Mouse (Mus musculus) forebrain, embryonic 10.5 days (tissue): ENCODE measurements around the gene Dusp23. TPM values are rescaled to one million over a fixed set of nuclear protein-coding genes. Genes with fewer than 3 reads are reported as not detected.

Source experiments
- DNase-seq: peaks from one replicate; pipeline ENCODE4 v3.0.0-alpha.2; 2017; ENCODE audit warnings: low spot score; ENCODE audit errors: extremely low spot score
- H3K27ac ChIP-seq: fragments of 300-500 bp; sonication (generic); 2 replicates; pipeline ENCODE4 v1.5.1; 2016; ENCODE audit warnings: mild to moderate bottlenecking
- H3K27me3 ChIP-seq: fragments of 300-500 bp; sonication (generic); 2 replicates; pipeline ENCODE4 v1.6.1; 2016; ENCODE audit warnings: mild to moderate bottlenecking; ENCODE audit not compliant: poor library complexity, severe bottlenecking
- H3K36me3 ChIP-seq: fragments of 300-500 bp; sonication (generic); replicated peaks from 2 replicates; pipeline ENCODE4 v1.6.1; 2016; ENCODE audit warnings: mild to moderate bottlenecking, moderate library complexity
- H3K4me1 ChIP-seq: fragments of 300-500 bp; sonication (generic); 2 replicates; pipeline ENCODE4 v1.6.1; 2016
- H3K4me3 ChIP-seq: fragments of 300-500 bp; sonication (generic); 2 replicates; pipeline ENCODE4 v1.5.1; 2016; ENCODE audit warnings: mild to moderate bottlenecking, moderate library complexity
- H3K9me3 ChIP-seq: fragments of 300-500 bp; sonication (generic); 2 replicates; pipeline ENCODE4 v1.6.1; 2016; ENCODE audit warnings: mild to moderate bottlenecking, moderate library complexity
- WGBS: fragments of 180-500 bp; shearing (Covaris S2); methylation state at CpG from one replicate; pipeline ENCODE4 v1.1.7; 2016; 5-methylcytosine and 5-hydroxymethylcytosine counted together
- polyA plus RNA-seq: library from polyadenylated mRNA; unstranded; fragments of >200 nt; fragmentation: Nextera tagmentation; extraction: Ambion mirVana; gene quantifications from 2 replicates; pipeline ENCODE4 v1.2.1, GENCODE M21; 2016

Gene Dusp23
- polyA plus RNA-seq, 1 experiment from 2014 or later, result 8.8 TPM

DNA sequence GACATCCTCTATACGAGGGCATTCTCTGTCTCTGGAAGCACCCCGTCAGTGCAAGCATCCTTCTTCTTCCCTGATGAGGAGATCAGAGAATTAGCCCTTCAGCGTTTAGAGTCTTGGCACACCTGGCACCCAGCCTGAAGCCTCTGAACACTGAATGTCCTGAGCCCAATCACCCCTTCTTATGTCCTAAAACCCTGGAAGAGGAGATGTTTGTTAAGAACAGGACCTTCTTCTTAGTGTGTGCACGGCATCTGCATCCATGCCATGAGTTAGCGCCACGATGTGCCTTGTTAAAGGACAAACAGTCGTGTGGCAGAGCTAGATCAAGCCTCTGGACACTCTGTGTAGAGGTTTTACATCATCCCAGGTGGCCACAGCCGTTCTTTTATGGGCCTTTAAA is 50.3 kb downstream of the Dusp23 start:
- no peak for DNase-seq
- peaks cover 22% of the 10 kb centered on the region for H3K4me1 ChIP-seq
- no peak overlapping the region for H3K27ac ChIP-seq
- H3K4me3 ChIP-seq, result no peak overlapping the region
- H3K9me3 ChIP-seq, result no peaks in the 10 kb centered on the region
- peaks cover 38% of the 10 kb centered on the region for H3K27me3 ChIP-seq
- 88% methylated on average over 8 of the region's 8 CpGs for WGBS
- no peaks in the 10 kb centered on the region for H3K36me3 ChIP-seq

Other genes with a start within 250 kb of the Dusp23 start
- gene Slamf9, start 157.6 kb downstream of the Dusp23 start, polyA plus RNA-seq, result not detected in 2 replicates
- gene Igsf9, start 151.2 kb downstream of the Dusp23 start, polyA plus RNA-seq, result 81.7 and 82.5 TPM in 2 replicates
- 69.7 and 71.1 TPM in 2 replicates for gene Tagln2, start 132.9 kb downstream of the Dusp23 start, polyA plus RNA-seq
- 1.4 and 1.6 TPM in 2 replicates for gene Cfap45, start 112.2 kb downstream of the Dusp23 start, polyA plus RNA-seq
- gene Vsig8, start 77.0 kb downstream of the Dusp23 start, polyA plus RNA-seq, result 0.09 TPM in 1 of 2 replicates, not detected in the other
- not detected in 2 replicates for gene Slamf8, start 42.4 kb downstream of the Dusp23 start, polyA plus RNA-seq
- 0.32 TPM in 1 of 2 replicates, not detected in the other for gene Fcrl6, start 30.4 kb downstream of the Dusp23 start, polyA plus RNA-seq
- gene Crp, start 65.1 kb upstream of the Dusp23 start, polyA plus RNA-seq, result not detected in 2 replicates